Mouse (Mus musculus) liver, adult (tissue): Measurements from ENCODE around the gene Tgfb1i1.

Source experiments
- GATA4 ChIP-seq: IDR thresholded peaks from 2 replicates; pipeline ENCODE4 v1.6.1; 2014; ENCODE audit warnings: mild to moderate bottlenecking, low read length; ENCODE audit not compliant: insufficient replicate concordance

The Tgfb1i1 gene

DNA sequence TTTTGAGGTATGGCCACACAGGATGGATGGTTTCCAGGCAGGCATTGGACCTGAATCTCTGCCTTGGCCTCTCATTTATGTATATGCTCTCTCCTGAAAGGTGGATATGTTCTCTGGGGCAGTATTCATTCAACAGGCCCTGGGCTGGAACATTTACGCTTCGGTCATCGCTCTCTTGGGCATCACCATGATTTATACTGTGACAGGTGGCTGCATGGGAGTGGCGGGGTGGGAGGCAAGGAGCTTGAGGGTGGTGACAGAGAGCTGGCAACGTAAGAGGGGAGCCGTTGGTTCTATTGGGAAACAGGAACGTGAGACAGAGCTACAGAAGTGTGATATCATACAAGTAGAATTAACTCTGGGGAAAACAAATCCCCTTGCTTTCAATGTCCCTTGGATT lies 21.2 kb downstream of the Tgfb1i1 start:
- TF ChIP-seq GATA4, result no peak

- TF ChIP-seq GATA4, result no peak
Observed at GRCm38 (mm10) chr7:128270431-128270850, 23.8 kb downstream of the Tgfb1i1 start.

GRCm38 (mm10) chr7:128271496-128271895 lies 24.9 kb downstream of the Tgfb1i1 start:
- TF ChIP-seq GATA4, result no peak

- no peak for TF ChIP-seq GATA4
Observed at GRCm38 (mm10) chr7:128276051-128276450, 29.4 kb downstream of the Tgfb1i1 start.

DNA sequence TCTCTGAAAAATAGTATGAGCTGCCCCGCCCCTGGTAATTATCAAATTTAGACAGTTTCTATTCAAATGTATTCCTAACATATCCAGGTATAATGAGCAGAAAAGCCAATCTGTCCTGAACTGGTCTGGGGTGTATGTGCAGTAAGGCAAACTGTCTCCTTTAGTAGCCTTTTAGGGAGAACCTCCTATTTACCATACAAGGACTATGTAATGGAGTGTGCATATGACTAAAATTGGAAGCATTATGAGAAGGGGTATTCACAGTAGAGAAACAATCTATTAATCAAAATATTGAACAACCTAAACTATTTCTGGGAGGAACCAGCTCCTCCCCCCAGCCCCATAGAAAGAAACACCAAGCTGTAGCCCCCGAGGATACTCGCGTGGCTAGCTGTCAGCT lies 33.1 kb downstream of the Tgfb1i1 start:
- no peak for TF ChIP-seq GATA4

DNA sequence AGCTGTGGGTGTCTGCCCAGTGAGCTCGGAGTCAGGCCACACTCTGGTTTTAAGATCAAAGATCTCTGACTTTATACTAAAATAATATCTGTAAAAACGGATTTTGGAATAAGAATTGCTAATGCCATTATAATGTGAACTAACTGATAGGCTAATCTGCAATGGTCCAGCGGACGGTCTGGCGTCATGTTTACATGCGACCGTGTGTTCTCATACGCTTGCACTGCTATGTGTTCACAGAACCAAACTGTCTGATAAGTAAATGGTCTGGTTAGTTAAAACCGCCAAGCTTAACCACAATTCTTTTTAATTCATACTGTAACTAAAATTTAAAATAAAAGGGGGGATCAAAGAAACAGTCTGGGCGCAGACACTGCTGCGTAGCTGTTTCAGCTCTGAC lies 35.2 kb downstream of the Tgfb1i1 start:
- TF ChIP-seq GATA4, result no peak

DNA sequence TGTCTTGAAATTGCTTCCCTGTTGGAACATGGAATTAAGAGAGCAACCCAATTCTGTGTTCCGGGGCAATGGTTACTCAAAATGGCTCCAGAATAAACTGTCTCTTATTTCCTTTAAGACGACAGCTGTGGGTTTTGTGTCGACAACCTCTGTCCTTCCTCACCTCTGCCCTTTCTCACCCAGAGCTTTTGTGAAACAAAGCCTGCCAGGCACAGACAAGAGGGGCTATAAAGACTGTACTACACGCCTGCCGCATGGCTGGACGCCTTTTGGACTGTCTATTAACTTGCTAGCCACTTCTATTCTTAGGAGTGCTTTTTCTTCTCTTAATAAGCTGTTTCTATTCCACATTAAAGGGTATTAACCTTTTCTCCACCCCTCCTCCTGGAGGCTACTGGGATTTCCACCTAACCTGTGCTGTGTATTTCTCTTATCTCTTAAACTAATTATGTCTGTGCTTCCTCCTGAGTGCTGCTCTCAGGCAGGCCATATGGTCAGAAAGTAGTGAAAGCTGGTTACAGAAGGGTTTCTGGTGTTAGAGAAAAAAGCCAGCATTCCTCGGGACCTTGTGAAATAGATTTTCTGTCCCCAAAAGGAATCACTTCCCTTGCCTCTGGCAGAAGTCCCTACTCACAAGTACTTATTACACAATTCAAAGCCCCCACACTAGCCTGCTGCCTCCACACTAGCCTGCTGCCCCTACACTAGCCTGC lies 36.1 kb downstream of the Tgfb1i1 start:
- no peak for TF ChIP-seq GATA4

DNA sequence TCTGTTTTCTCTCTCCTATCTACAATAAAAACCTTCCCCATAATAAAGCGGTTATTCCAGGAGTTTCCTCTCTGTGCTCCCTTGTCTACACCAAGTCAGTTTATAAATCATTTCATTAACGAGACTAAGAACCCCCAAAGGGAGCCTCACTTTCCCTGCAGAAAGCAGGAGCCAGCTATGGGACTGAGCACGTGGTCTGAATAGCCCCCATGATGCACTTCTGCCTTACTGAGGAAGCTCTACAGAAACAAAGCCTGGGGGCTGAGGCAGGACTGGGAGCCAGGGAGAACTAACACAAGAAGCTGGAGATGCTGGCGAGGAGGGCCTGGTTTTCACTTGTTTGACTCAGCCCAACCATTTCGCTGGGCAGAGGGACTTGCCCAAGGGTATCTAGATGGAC lies 37.4 kb downstream of the Tgfb1i1 start:
- no peak for TF ChIP-seq GATA4

DNA sequence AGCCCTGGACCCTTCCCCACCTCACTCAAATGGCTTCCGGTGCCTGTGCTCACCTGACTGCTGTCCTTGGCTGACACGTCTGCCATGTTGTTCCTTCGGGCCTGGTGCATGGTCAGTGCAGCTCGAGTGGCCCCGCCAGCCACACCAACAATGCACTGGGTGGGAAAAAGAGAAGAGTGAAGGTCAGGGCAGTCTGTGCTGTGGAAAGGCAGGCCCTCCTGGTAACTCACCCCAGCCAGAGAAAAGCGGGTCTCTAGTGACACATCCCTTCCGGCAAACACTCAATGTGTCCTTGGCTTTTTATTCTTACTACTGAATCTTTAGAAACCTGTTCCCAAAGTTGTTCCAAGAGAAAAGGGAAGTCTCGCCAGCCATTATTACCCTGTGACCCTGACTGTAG lies 38.4 kb downstream of the Tgfb1i1 start:
- no peak for TF ChIP-seq GATA4

DNA sequence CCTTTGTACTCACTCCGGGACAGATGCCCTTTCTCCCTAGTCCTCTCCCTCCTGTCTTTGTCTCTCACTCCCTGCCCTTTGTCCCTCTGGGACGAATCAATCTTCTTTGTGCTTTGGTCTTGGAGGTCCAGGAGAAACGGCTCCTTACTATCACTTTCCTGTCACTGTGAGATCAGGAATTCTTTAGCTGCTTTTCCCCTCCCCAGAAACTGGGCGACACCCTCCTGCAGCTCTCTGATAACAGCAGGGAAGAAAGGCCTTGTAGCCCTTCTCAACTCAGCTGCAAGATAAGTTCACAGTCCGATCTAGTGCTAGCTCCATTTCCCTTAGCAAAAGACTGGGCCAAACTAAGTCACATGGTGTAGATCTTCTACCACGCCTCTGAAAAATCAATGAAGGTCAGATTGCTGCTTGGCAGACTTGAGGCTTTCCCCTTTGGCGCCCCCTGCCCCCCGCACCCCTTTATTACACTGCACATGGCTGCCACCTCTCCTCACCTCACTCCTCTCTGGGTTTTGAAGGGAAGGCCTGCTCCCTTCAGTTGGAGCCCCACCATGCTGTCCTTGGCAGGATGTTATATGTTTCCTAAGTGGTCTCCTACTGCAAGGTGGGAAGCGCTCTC lies 42.4 kb downstream of the Tgfb1i1 start:
- TF ChIP-seq GATA4, result peak; percentile 31; the same call in 1 of the 2 replicates

- no peak for TF ChIP-seq GATA4
Observed at GRCm38 (mm10) chr7:128294785-128295184, 48.2 kb downstream of the Tgfb1i1 start.

DNA sequence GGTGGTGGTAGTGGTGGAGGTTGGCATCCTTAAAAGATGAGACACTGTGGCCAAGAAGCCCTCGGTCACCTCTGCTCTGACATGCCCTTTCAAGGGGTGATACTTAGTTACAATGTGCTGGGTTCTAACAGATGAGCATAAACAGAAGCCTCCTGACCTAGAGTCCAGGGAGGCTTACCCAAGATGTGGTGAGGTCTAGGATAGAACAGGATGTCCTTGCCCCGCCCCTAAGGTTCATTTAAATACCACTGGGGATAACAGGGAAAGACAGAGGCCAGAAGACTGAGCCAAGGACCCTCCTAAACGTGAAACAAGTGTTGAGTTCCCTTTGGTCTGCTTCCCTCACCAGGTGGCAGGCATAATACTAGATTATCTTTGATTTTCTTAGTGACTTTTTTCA lies 49.9 kb downstream of the Tgfb1i1 start:
- no peak for TF ChIP-seq GATA4

DNA sequence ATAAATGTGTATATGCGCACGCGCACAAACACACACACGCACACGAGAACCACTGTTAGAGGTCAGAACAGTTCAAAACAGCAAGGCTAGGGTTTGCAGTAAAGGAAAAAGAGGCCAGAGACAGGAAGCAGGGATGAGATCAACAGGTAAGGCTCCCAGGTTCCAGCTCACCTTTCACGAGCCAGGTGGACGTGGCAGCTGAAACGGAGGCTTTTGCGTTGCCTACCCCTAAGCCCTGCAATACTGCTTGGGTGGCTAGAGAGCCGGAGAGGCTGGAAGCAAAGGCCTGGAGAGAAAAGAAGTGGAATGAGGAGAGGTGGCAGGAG lies 50.6 kb downstream of the Tgfb1i1 start:
- TF ChIP-seq GATA4, result no peak

GRCm38 (mm10) chr7:128297617-128298480 lies 51.2 kb downstream of the Tgfb1i1 start, which contains the start of gene BC017158:
Gene BC017158, minus strand, starts transcription at chr7:128298170.
- peak; percentile 46; the same call in 1 of the 2 replicates for TF ChIP-seq GATA4

DNA sequence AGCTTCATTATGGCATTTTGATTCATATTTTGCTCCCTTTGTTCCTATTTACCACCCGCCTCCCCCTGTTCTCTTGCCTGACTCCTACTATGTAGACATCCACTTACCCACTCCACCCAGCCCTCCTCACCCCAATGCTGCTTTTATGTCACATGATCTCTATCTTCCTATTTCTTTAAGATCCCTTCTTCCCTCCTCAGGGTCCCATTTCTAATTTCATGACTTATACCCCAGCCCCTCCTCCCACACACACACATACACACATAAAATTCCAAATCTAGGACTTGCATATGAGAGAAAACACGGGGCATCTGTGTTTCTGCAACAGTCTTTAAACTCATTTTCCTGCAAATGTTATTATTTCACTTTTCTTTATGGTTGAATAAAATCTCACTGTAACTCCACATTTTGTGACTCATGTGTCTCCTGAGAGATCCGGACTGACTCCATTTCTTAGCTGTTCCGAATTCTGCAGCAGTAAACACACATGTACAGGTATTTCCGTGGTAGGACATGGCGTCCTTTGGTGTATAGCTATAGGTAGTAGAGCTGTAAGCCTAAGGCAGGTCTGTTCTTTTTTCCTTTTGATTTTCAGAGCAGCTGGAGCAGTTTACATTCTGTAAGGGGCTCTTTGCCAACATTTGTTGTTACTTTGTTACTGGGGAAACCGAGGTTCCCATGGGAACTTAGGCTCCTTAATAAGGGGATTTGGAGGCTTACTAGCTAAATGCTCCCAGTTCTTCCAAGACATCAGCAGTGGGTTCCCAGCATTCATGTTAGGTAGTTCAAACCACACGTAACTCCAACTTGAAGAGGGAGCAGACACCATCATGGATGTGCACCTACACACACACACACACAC lies 52.1 kb downstream of the Tgfb1i1 start:
- no peak for TF ChIP-seq GATA4
